Mouse (Mus musculus): ENCODE measurements around the gene Unc45a.
A peak's percentile ranks its signal among the peaks of the same experiment; 100 is the strongest.

Gene Unc45a

DNA sequence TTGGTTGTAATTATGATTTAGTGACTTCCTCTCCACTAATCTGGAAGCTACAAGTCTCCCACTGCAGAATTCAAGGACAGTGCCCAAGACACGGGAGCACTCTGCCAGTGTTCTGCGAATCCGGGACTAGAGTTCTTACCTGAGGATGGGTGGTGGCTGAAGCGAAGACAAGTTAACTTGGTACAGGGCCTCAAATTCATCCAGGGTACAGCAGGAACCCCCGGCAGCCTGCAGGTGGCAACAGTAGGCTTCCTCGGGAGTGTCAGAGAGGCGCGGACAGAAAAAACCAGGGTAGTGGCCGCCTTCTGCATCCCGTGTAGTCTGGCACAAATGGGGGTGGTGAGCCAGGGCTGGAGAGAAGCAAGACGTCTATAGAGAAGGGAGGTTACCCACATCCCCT lies at the start of gene Unc45a:
Unc45a (minus strand) TSS at position 213 of the 400 bp plus-strand sequence.
- DNase-seq (ENCODE audit: low read depth, low spot score), result peak; percentile 78

- DNase-seq (ENCODE audit: low read depth, low spot score), result peak; percentile 48
Observed at GRCm38 (mm10) chr7:80387633-80388543, 47.1 kb upstream of the Unc45a start, which contains the start of gene Fes. Gene Fes, minus strand, starts transcription at chr7:80387946.

DNA sequence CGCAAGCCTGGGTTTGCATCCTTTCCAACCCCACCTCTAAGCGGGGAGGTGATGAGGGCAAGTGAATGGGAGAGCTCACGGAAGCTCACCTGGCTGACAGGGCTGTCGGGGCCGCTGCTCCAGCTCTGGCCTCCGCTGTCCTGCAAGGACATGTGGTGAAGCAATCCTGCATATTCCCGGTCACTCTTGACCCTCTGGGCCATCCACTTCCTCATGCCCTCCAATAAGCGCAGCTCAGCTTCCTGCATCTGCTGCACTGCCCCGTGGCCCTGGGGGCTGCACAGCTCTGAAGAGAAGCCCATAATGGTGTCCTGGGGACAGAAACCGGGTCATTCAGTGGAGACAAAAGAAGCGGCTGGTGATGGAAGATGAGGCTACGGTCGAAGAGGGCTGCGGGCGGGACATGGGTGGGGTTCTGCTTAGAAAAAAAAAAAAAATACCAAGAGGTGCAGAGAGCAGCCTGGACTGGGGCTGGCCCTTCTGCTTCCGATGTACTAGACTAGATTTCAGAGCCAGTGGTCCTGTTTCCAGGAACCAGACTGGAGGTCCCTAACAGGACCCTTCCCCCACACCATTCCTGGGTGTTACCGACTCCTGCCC lies 46.3 kb upstream of the Unc45a start:
- DNase-seq (ENCODE audit: low read depth, low spot score), result no peak

DNA sequence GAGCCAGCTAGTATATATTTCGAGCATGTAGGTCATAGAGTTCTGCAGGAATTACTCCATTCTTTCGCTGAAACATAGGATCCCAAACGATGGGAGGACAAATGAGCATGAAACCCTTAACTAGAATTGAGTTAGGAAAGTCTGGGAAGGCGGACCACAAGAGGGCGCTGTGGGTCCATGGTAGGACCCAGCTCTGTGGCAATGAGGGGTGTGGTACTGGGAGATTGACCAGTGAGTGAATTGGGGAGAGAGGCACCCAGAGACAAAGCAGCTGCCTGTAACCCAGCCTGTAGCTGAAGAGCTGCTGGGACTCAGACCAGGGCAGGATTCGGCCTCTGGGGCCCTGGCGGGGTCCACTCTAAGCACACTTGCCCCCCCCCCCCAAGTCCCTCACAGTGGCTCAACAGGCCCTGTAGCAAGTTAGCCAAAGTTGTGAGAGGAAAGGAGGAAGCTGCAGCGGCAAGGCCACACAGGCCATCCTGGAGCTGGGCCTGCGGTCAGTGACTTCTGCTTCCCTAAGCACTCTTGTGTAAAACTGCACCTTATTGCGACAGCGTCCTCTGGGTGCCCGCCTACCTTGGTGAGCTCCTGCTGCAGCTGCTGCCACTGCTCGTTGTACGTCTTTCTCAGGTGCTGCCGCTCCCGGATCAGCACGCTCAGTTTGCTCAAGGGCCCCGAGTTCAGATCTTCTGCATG lies 45.6 kb upstream of the Unc45a start:
- peak; percentile 94 for DNase-seq (ENCODE audit: low read depth, low spot score)

DNA sequence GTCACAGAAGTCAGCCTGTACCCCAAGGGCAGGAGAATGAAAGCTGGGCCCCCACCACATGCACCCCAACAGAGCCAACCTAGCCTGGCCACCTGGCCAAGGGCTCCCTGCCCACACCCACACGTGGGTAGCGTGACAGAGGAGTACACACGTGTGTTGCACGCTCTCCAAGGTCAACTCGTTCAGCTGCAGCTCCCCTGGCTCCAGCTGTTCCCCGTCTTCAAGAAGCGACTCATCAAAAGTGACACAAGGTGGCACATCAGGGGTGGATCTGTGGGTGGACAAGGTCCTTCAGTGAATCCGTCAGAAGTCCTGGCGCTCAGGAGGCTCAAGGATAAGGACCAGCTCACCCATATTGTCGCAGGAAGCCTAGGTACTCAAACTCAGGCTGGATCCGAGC lies 42.1 kb upstream of the Unc45a start:
- no peak for DNase-seq (ENCODE audit: low read depth, low spot score)

DNA sequence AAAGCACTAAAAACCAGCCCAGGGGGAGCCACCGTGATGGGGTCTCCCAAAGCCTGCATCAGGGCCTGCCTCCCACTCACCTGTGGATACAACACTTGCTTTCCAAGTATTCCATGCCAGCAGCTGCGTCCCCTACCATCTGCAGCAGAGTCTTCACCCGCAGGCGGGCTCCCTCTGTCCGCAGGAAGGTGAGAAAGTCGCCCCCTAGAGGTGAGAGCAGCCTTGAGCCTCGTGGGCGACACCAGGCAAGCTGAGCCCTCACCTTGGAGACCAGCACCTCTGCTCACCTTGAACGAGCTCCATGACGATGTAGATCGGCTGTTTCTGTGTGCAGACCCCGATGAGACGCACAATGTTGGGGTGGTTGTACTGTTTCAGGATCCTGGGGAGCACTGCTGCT lies 38.7 kb upstream of the Unc45a start:
- DNase-seq (ENCODE audit: low read depth, low spot score), result no peak

- DNase-seq (ENCODE audit: low read depth, low spot score), result peak; percentile 68
Observed at GRCm38 (mm10) chr7:80377471-80377870, 36.7 kb upstream of the Unc45a start.

DNA sequence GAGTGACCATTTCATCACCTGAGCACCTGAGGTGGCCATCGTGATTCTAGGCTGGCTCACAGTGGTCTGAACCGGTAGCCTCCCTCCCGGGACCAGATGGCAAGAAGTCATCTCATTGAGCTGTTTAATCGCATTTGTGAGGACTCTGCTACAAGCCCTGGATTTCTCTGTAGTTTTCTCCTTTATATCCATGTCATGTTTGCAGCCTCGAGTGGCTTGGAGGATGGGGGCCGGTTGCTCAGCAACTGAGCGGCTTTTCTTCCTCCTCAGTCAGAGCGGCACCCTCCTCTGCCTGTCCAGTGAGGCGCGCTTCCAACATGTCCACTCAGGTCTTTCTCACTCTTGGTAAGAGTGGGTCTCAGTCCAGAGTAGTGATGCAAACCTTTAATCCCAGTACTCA lies 35.4 kb upstream of the Unc45a start:
- no peak for DNase-seq (ENCODE audit: low read depth, low spot score)

DNA sequence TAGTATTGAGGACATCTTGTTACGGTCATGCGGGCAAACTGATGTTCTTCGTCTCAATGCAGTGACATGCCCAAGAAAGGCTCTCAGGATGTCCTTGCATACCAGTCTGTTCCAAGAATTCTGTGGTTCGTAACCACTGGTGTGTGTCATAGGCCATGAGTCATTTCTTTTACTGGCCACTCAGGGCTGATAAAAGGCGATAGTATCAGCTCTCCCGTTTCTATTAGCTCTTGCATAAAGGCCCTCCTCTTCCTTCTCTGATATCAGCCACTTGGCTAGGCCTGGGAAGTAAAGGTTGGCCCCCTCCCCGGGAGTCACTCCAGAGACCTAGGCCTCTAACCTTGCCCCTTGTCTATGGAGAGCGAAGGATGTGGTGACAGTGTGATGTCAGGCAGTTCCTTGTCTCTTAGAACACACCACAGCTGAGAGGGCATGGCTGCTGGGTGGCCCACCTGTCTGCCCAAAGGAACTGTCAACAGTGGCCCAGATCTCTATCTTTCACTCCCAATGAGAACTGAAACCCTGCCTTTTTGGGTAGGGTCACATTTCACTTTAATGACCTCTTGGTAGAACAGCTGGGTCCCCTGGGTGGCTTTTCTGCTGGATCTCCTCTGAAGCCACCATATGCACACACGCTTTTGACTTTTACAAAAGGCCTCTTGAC lies 34.7 kb upstream of the Unc45a start:
- no peak for DNase-seq (ENCODE audit: low read depth, low spot score)

- no peak for DNase-seq (ENCODE audit: low read depth, low spot score)
Observed at GRCm38 (mm10) chr7:80374733-80375132, 33.9 kb upstream of the Unc45a start.

GRCm38 (mm10) chr7:80374280-80374679 lies 33.5 kb upstream of the Unc45a start:
- DNase-seq (ENCODE audit: low read depth, low spot score), result no peak

DNA sequence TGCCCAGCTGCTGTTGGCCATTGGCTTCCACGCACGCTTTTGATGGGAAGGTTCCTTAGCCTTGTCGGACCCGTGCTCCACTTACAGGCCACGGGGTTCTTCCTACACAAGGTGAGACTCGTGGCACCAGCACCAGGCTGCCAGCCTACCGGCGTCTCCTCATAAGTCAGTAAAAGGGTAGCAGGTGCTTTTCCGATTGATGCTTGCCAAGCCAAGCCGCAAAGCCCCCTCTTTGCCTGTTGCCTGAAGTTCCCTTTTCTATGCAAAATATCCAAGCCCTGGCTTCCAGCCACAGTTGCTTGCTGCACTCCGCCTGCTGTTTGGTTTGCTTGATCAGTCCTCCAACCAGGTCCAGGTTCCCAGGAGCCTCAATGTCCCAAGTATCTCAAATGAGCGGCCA lies 33.0 kb upstream of the Unc45a start:
- no peak for DNase-seq (ENCODE audit: low read depth, low spot score)

GRCm38 (mm10) chr7:80373352-80373751 lies 32.5 kb upstream of the Unc45a start:
- DNase-seq (ENCODE audit: low read depth, low spot score), result no peak

DNA sequence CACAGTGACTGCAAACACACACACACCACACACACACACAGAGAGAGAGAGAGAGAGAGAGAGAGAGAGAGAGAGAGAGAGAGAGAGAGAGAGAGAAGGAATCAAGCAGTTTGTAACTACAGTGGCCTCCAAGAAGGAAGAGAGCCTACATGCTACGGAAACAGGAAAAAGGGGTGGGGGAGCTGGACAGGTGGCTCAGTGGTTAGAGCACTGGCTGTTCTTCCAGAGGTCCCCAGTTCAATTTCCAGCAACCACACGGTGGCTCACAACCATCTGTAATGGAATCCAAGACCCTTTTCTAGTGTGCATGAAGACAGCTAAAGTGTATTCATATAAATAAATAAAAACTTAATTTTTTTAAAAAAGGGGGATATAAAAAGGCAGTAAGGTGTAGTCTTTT lies 31.9 kb upstream of the Unc45a start:
- no peak for DNase-seq (ENCODE audit: low read depth, low spot score)

DNA sequence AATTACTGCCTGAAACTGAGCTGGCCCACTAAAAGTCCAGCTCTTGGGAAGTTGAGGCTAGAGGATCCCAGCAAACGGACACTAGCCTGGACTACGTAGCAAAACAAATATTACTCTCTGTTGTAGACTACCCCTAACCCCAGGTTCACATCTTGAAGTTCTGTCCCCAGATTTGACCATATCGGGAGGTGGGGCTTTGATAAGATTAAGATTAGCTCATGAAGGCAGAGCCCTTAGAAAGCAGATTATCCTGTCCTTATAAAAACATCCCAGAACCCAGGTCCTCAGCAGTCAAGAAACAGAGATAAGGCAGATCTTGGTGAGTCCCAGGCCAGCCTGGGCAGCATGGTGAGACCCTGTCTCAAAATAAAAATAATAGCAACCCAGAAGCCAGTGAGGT lies 31.4 kb upstream of the Unc45a start:
- no peak for DNase-seq (ENCODE audit: low read depth, low spot score)

DNA sequence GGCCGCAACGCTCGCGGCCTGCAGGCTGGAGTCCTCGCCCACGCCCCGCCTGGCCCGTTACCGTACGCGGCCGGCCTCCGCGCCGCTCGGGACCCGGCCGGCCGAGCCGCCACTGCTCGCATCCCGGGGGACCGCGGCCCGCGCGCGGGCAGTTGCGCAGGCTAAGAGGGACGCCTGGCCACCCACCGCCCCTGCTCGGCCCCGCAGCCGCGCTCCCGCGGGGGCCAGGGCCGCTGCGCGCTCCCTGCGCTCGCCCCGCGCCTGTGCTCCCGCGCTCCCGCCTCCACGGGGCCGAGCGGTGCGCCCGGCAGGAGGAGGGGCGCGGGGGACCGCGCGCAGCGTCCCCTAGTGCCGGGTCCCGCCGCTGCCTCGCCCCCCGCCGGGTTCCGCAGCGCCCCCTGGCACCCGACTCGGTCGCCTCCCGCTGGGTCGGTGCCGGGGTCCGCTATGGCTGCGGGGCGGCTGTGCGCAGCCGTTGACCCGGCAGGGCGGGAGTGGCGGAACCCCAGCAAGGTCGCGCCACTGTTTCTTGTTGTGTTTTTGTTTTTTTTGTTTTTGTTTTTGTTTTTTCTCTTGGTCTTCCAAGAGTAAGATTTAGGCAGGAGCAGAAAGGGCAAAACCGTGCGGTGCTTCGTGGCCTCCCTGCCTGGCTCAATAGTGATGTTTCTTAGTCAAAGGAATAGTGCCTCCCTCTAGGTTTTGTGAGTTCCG lies 30.4 kb upstream of the Unc45a start, which contains the start of gene Man2a2:
Man2a2 (minus strand) TSS at position 335 of the 711 bp plus-strand sequence.
- DNase-seq (ENCODE audit: low read depth, low spot score), result peak; percentile 72

- DNase-seq (ENCODE audit: low read depth, low spot score), result peak; percentile 75
Observed at GRCm38 (mm10) chr7:80370649-80371040, 29.8 kb upstream of the Unc45a start.

GRCm38 (mm10) chr7:80369967-80370431 lies 29.2 kb upstream of the Unc45a start:
- no peak for DNase-seq (ENCODE audit: low read depth, low spot score)

DNA sequence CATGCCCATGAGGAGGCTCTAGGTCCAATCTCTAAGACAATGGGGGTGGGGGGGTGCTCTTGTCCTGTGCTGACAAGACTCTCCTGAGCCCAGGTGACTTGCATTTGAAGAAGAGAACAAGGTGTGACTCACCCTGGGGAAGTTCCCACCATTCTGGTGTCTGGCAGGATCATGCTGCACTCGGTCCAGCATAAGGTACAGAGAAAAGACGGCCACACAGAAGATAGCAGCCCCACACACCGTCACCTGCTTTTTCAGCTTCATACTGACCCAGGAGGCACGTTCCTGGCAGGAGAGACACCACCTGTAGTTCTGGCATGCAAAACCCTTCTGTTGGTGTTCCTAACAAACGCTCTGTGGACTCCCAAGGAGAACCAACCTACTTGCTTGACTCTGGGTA lies 28.7 kb upstream of the Unc45a start:
- DNase-seq (ENCODE audit: low read depth, low spot score), result no peak

- no peak for DNase-seq (ENCODE audit: low read depth, low spot score)
Observed at GRCm38 (mm10) chr7:80368635-80369421, 28.0 kb upstream of the Unc45a start.
